In the genomic region with DNA sequence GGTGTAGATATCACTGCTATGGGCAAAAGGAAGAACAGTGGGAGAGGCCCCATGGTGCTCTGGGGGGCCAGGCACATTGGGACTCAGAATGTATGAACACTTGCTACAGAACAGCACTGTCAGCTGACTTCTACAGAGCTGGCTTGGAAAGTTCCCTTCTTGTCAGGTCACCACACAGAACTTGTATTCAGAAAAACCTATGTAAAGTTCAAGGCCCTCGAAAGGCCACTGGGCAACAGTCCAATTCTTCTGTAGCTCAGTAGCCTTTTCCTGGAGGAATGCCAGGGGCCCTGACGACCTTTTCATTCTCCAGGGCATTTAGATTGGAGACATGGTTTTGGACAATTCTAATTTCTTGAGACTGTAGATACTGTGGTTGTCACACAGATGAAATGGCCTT, we compare ENCODE assay signal across 11 mouse cellular contexts. TPM values are rescaled to one million over a fixed set of nuclear protein-coding genes. Genes with fewer than 3 reads are reported as not detected.
DNase-seq lines count a peak whose midpoint lies in the region; ATAC-seq lines count a peak whose summit lies in the region.
"Had no signal": no experiment of that assay in that cellular context is flagged by ENCODE, and none has a peak within 500 bp of the region (broad histone marks: within the 10 kb centered on the region; RNA-seq: fewer than 3 reads in every experiment).

No protein-coding gene starts in this region.

- DNase-seq in hindbrain, embryonic 14.5 days (ENCODE audit: low spot score): peak; percentile 41
- DNase-seq in adrenal gland, adult 18-20 months (ENCODE audit: low spot score in 2 of 2): peak; percentile 53 to 72
- peak; percentile 42 for DNase-seq in kidney, adult 18-20 months
- DNase-seq in liver, embryonic 11.5 days (ENCODE audit: low spot score): peak; percentile 26
- no peak for DNase-seq in layer of hippocampus, adult 11-12 months (ENCODE audit: low spot score)
- DNase-seq in ovary, postnatal 10 days (ENCODE audit: low spot score): no peak
- no peak for DNase-seq in B cell, adult 2 months
- DNase-seq: thymus, postnatal 36 days had no signal

- no peak overlapping the region for H3K9ac ChIP-seq in hindbrain, embryonic 14.5 days
- no peak overlapping the region for H3K9ac ChIP-seq in hindbrain, embryonic 12.5 days
- no peak overlapping the region for H3K9ac ChIP-seq in liver, embryonic 11.5 days (ENCODE audit: low read depth, low read length)
- H3K9ac ChIP-seq: limb, embryonic 15.5 days had no signal

- no peaks in the 10 kb centered on the region for H3K27me3 ChIP-seq in hindbrain, embryonic 14.5 days (ENCODE audit: control insufficient read depth, insufficient read depth, low read length)
- no peaks in the 10 kb centered on the region for H3K27me3 ChIP-seq in hindbrain, embryonic 12.5 days
- no peaks in the 10 kb centered on the region for H3K27me3 ChIP-seq in liver, embryonic 11.5 days (replicated peaks; ENCODE audit: control insufficient read depth, insufficient read depth, low read length)
- H3K27me3 ChIP-seq: limb, embryonic 15.5 days had no signal

- no peak overlapping the region for H3K4me2 ChIP-seq in hindbrain, embryonic 14.5 days (replicated peaks)
- no peak overlapping the region for H3K4me2 ChIP-seq in hindbrain, embryonic 12.5 days (replicated peaks)
- no peak overlapping the region for H3K4me2 ChIP-seq in liver, embryonic 11.5 days
- H3K4me2 ChIP-seq: limb, embryonic 15.5 days had no signal

- no peaks in the 10 kb centered on the region for H3K9me3 ChIP-seq in hindbrain, embryonic 14.5 days (ENCODE audit: control insufficient read depth, low read length)
- no peaks in the 10 kb centered on the region for H3K9me3 ChIP-seq in hindbrain, embryonic 12.5 days (replicated peaks)
- H3K9me3 ChIP-seq in liver, embryonic 11.5 days (ENCODE audit: control insufficient read depth, low read length): no peaks in the 10 kb centered on the region
- H3K9me3 ChIP-seq: limb, embryonic 15.5 days had no signal

- no peak overlapping the region for H3K4me3 ChIP-seq in hindbrain, embryonic 14.5 days (replicated peaks; ENCODE audit: low read length)
- no peak overlapping the region for H3K4me3 ChIP-seq in hindbrain, embryonic 12.5 days
- H3K4me3 ChIP-seq in liver, embryonic 11.5 days (ENCODE audit: low read depth, low read length): no peak overlapping the region
- H3K4me3 ChIP-seq: limb, embryonic 15.5 days had no signal

- WGBS in hindbrain, embryonic 14.5 days: 51% methylated on average over 2 of the region's 2 CpGs
- 69% methylated on average over 2 of the region's 2 CpGs for WGBS in hindbrain, embryonic 12.5 days
- WGBS in liver, embryonic 11.5 days: 68% methylated on average over 2 of the region's 2 CpGs

- H3K27ac ChIP-seq in hindbrain, embryonic 14.5 days: no peak overlapping the region
- H3K27ac ChIP-seq in hindbrain, embryonic 12.5 days: no peak overlapping the region
- no peak overlapping the region for H3K27ac ChIP-seq in liver, embryonic 11.5 days (ENCODE audit: low read depth, low read length)
- H3K27ac ChIP-seq: limb, embryonic 15.5 days had no signal

- no peak for ATAC-seq in hindbrain, embryonic 14.5 days (ENCODE audit: low FRiP score)
- no peak for ATAC-seq in hindbrain, embryonic 12.5 days (ENCODE audit: low FRiP score)
- ATAC-seq in liver, embryonic 11.5 days (replicated peaks; ENCODE audit: low FRiP score): no peak

- H3K36me3 ChIP-seq in hindbrain, embryonic 14.5 days (replicated peaks; ENCODE audit: control insufficient read depth, insufficient read depth): no peaks in the 10 kb centered on the region
- H3K36me3 ChIP-seq in hindbrain, embryonic 12.5 days: no peaks in the 10 kb centered on the region
- H3K36me3 ChIP-seq in liver, embryonic 11.5 days (ENCODE audit: control insufficient read depth, insufficient read depth, low read length): no peaks in the 10 kb centered on the region
- H3K36me3 ChIP-seq: limb, embryonic 15.5 days had no signal

- no peaks in the 10 kb centered on the region; the same call in 1 of the 2 replicates for H3K4me1 ChIP-seq in hindbrain, embryonic 14.5 days (replicated peaks; ENCODE audit: control insufficient read depth, insufficient read depth, low read length)
- peaks cover 5% of the 10 kb centered on the region for H3K4me1 ChIP-seq in hindbrain, embryonic 12.5 days
- no peaks in the 10 kb centered on the region for H3K4me1 ChIP-seq in liver, embryonic 11.5 days (replicated peaks; ENCODE audit: control insufficient read depth, insufficient read depth, low read length)

RNA-seq across cellular contexts. Expression of gene Adora3, which starts 2.5 kb away (rescaled TPM):
- polyA plus RNA-seq in hindbrain, embryonic 14.5 days (2014; fragmentation: Nextera tagmentation; extraction: Ambion mirVana): 0.27 TPM in 1 of 2 replicates, not detected in the other
- polyA plus RNA-seq in hindbrain, embryonic 12.5 days (2016; fragmentation: Nextera tagmentation; extraction: Ambion mirVana): not detected in 2 replicates
- total RNA-seq in adrenal gland, adult 18-20 months (2021): under 1 TPM; 0.33 to 0.80 TPM
- polyA plus RNA-seq in liver, embryonic 11.5 days (2014; fragmentation: Nextera tagmentation; extraction: Ambion mirVana): 0.36 and 0.92 TPM in 2 replicates

RNA-seq across cellular contexts. Expression of gene Tmigd3, which starts 2.6 kb away (rescaled TPM):
- polyA plus RNA-seq in hindbrain, embryonic 14.5 days (2014; fragmentation: Nextera tagmentation; extraction: Ambion mirVana): not detected in 2 replicates
- polyA plus RNA-seq in hindbrain, embryonic 12.5 days (2016; fragmentation: Nextera tagmentation; extraction: Ambion mirVana): not detected in 2 replicates
- not detected for total RNA-seq in adrenal gland, adult 18-20 months (2021)
- polyA plus RNA-seq in liver, embryonic 11.5 days (2014; fragmentation: Nextera tagmentation; extraction: Ambion mirVana): 0.26 and 0.27 TPM in 2 replicates
- total RNA-seq: gastrocnemius, postnatal 4 days had no signal

Comparison
In these comparisons a context has a peak if more than half of its experiments do, and no peak if none do; other contexts are left out.
1. DNase-seq: peak in hindbrain, embryonic 14.5 days (single experiment), adrenal gland, adult 18-20 months (2 of 2), kidney, adult 18-20 months (single experiment) and liver, embryonic 11.5 days (single experiment); none in layer of hippocampus, adult 11-12 months (single experiment), ovary, postnatal 10 days (single experiment) and B cell, adult 2 months (0 of 2).